Mouse (Mus musculus) T-helper 1 cell (primary cell): ENCODE measurements around the gene Fam129c.

Source experiments
- in situ Hi-C: fragments of 300-600 bp; cut with MboI, MseI; formaldehyde crosslinking; loops from one replicate; pipeline ENCODE4 v1.15.1; 2025; ENCODE audit warnings: high pct_unique_total_duplicates

The Fam129c gene

DNA sequence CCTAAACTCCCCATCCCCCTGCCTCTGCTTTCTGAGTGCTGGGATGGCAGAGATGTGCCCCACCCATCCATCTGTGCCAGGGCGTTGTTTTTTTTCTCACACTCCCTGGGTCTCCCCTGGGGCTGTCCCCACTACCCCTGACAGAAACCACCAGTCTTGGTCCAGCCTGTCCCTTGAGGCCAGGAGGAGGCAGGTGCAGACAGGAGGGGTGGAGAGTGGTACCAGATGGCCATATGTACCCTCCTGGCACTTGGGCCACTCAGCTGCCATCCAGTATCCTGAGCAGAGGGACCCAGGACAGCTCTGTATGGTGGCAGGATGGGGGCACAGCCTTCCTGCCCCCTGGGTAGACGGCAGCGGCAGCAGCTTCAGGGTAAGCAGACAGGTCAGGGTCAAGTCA is at the start of gene Fam129c:
Gene Fam129c (plus strand): TSS at position 198 of the 400 bp plus-strand sequence.
- in situ Hi-C loops = no loop called here

DNA sequence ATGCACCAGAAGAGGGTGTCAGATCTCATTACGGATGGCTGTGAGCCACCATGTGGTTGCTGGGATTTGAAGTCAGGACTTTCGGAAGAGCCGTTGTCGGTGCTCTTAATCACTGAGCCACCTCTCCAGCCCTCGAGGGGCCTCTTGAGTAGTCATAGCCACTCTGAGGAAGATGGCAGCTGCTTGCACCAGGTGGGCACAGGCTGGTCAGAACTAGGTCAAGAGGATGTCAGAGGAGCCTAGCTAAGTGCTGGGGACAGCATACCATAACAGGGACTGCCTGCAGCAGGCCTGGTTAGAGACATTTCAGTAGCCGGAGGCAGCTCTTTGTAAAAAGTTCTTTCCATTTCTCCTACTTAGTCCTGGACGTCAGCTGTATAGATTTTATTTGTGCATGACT is 46.7 kb upstream of the Fam129c start:
- in situ Hi-C loops = no loop called here

DNA sequence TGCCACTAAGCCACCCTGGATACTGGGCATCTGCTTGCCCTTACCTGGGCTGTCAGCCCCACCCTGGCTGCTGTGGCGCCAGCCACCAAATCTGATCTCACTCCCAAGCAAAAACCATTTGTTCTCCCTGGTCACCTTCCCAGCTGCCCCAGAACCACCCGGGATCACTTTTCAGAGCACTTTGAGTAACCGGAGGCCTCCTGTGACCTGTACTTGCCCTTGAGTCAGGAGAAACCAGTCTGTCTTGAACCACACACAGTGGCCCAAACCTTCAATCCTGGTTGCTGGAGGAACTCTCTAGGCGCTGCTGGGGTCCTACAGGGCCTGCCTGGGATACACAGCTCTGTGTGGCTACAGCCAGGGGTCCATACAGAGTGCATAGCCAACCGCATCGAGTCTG is 44.7 kb upstream of the Fam129c start:
- in situ Hi-C loops = no loop called here

- in situ Hi-C loops = no loop called here
Measured at GRCm38 (mm10) chr8:71554001-71554400, 43.4 kb upstream of the Fam129c start.

DNA sequence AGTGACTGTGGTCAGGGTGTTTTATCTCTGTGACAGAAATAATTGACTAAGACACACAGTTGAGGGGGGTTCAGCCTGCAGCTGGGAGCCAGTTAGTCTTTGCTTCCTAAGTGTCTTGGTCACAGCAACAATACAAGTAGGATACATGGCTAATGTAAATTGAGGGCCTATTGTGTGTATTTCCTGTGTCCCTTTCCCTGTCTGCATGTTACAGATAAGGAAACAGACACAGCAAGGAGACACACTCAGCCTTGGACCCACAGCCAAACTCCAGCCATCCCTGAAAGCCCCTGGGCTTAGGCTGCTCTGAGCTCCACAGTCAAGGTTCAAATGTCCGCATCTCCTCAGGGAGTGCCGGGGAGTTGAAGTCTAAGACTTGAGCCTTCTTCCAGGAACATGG is 42.8 kb upstream of the Fam129c start:
- in situ Hi-C loops = no loop called here

- in situ Hi-C loops = no loop called here
Measured at GRCm38 (mm10) chr8:71558071-71558957, 39.1 kb upstream of the Fam129c start, which contains the start of gene Tmem221. Gene Tmem221 (minus strand): TSS chr8:71558871.

- in situ Hi-C loops = no loop called here
Measured at GRCm38 (mm10) chr8:71558958-71559690, 38.3 kb upstream of the Fam129c start.

- in situ Hi-C loops = loop anchor here (5.0 kb wide), 1 partner anchor 42 kb away; no protein-coding TSS in a partner anchor
Measured at GRCm38 (mm10) chr8:71560071-71560470, 37.4 kb upstream of the Fam129c start.

GRCm38 (mm10) chr8:71560765-71561164 is 36.7 kb upstream of the Fam129c start:
- in situ Hi-C loops = loop anchor here (5.0 kb wide), 1 partner anchor 42 kb away; no protein-coding TSS in a partner anchor

GRCm38 (mm10) chr8:71561401-71561800 is 36.0 kb upstream of the Fam129c start:
- in situ Hi-C loops = loop anchor here (5.0 kb wide), 1 partner anchor 41 kb away; no protein-coding TSS in a partner anchor

DNA sequence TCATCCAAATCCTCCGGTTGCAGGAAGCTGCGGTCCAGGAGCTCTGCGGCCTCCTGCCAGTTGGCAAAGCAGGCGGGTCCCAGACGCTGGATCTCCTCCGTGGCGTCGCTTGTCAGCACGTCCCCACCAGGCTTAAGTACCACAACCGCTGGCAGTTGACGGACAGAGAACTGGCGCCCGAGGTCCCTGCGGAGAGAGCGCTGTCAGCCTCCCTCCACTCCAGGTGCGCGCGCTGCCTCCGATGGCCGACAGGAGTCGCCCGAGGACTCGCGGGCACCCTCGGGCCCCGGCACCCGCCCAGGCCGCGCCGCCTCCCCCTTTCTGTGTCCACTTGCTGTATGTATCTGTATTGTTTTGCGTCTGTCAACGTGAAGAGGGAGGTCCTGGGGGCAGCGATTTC is 34.7 kb upstream of the Fam129c start:
- in situ Hi-C loops = loop anchor here (5.0 kb wide), 1 partner anchor 40 kb away; no protein-coding TSS in a partner anchor

- in situ Hi-C loops = loop anchor here (5.0 kb wide), 1 partner anchor 38 kb away; no protein-coding TSS in a partner anchor
Measured at GRCm38 (mm10) chr8:71563992-71564391, 33.5 kb upstream of the Fam129c start.

- in situ Hi-C loops = no loop called here
Measured at GRCm38 (mm10) chr8:71566501-71566900, 30.9 kb upstream of the Fam129c start, which contains the start of gene Nxnl1. Gene Nxnl1 (minus strand): TSS chr8:71566601.

GRCm38 (mm10) chr8:71567587-71567986 is 29.9 kb upstream of the Fam129c start:
- in situ Hi-C loops = no loop called here

DNA sequence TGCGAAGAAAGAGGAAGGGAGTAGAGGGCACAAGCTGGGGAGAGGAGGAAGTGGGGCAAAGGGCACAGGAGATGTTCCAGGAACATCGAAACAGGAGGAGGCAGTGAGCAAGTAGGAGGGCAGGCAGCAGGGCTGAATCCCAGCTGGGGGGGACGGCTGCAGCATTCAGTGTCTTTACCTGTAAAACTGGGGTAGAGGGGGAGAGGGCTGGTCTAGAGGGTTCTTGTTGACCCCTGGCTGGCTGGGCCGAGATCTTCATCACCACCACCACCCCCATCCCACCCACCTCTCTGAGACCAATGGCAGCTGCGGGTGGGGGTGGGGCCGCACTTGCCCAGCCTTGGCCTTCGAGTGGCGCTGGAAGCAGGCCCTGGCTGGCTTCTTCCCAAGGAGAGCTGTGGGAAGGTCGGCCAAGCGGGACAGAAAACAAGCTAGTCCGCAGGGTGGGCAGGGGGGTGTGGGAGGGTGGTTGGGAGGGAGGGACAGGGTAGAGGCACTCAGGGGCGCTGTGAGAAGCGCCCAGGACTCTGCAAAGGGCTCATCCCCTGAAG is 29.0 kb upstream of the Fam129c start, which contains the start of gene Slc27a1:
Gene Slc27a1 (plus strand): TSS at position 496 of the 551 bp plus-strand sequence.
- in situ Hi-C loops = no loop called here

DNA sequence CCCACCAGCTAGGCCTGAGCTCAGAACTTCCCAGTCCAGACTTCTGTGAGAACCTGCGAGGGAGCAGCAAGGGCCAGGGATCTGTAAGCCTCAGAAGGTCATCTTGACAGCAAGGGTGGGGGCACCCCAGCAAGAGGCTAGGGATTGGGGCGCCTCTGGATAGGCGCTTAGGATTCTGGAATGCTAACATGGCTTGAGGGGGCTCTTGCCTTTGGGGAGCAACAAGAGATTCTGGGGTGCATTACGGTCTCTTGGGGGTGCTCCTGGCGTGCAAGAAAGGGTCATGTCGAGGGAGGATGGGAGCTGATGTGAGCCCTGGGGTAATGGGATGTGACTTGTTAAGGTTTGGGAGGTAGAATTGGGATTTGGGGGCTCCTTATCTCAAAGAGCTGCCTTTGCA is 28.5 kb upstream of the Fam129c start:
- in situ Hi-C loops = no loop called here

DNA sequence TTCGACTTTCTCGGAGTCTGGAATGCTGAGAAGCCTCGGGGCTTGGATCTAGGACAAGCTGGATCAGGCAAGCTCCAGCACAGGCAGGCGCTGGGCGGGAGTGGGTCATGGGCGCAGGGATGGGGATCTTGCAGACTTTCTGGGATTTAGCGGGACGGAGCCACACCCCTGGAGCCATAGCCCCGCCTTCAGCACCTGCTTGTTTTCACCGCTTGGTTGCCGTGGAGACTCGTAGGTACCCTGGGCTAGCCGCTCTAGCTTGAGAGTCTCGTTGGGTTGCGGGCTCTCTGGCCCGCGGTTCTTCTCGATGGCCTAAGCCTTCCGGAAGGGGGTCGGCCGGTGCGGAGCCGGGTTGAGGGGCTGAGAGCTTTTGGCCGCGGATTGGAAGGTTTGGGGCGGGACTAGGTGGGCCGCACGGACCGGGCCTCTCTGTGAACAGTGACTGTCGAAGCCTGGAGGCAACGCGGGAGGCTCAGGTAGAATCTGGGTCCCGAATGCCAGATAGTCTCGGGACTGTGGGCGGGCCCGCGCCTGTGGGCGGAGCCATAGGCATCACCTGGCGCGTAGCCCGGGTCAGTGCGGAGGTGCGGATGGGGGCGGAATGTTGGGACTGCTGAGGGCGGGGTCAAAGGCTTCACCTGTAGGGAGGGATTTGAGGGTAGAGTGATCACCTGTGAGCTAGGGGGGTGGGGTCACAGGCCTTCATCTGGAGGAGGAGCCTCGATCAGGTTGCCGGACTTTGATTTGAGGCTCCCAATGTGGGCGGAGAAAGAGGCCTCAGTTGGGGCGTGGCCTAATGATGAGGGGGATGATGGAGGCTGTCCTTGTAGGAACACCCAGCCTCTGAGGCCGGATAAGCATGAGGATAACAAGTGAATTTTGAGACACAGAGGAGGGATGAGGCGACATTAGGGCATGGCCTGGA is 27.8 kb upstream of the Fam129c start:
- in situ Hi-C loops = no loop called here

DNA sequence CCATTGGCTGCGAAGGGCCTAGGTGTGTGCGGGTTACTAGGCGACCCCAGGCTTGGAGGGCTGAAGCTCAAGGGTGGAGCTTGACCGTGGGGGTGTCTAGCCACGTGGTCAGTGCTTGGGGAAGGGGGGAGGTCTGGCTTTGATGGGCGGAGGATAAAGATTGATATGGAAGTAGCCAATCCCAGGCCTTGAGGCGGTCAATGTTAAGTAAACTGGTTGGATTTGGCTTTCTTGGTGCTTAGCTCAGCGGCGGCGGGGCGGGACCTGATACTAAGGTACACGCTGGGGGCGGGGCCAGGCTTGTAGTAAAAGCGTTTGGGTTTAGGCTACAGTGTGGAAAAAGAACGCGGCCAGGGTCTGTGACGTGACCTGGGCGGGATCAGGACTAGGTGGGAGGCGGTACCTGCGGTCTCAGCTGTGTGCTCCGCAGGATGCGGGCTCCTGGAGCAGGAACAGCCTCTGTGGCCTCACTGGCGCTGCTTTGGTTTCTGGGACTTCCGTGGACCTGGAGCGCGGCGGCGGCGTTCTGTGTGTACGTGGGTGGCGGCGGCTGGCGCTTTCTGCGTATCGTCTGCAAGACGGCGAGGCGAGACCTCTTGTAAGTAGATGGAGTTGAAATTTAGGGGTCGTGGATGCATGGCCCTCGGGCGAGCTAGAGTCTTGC is 27.0 kb upstream of the Fam129c start:
- in situ Hi-C loops = no loop called here

- in situ Hi-C loops = no loop called here
Measured at GRCm38 (mm10) chr8:71572077-71572476, 25.4 kb upstream of the Fam129c start.
